Mouse (Mus musculus): ENCODE results near the gene Ahcyl1. TPM values are rescaled to one million over a fixed set of nuclear protein-coding genes. Genes with fewer than 3 reads are reported as not detected.
A peak's percentile ranks its signal among the peaks of the same experiment; 100 is the strongest.
"Not testable (repeated sequence)": the region's sequence is repeated elsewhere in the genome, so short reads cannot be mapped to it uniquely, and the experiment has no call there.

Gene Ahcyl1
- polyA plus RNA-seq, 1 experiment from 2014 or later: 73.5 TPM

DNA sequence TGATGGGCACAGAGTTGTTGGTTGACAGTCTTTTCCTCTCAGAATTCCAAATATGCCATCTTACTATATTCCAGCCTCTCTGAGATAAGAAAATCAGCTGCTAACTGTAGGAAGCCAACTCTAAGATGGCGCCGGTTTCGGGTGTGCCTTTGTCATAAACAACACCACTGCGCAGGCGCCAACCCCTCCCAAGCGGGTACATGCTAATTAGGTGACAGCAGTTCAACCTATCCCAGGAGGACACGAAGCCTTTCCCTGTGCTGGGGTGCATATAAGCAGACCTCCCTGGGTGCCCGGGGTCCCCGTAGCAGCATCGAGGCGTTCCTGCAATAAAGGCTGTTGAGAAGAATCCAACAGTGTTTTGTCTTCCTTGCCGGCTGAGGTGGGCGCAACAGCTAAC, 39.3 kb upstream of the Ahcyl1 start:
- WGBS: 91% methylated on average over 13 of the region's 13 CpGs
- not testable (repeated sequence) for H3K4me2 ChIP-seq; H3K4me3 ChIP-seq (replicated peaks); ATAC-seq (ENCODE audit: insufficient read depth, low FRiP score, low read depth); H3K9ac ChIP-seq; H3K27ac ChIP-seq; H3K27me3 ChIP-seq (replicated peaks); H3K9me3 ChIP-seq; H3K36me3 ChIP-seq
- H3K4me1 ChIP-seq: peaks cover 14% of the 10 kb centered on the region

- Histone ChIP-seq H3K4me3 (replicated peaks) (no peak overlapping the region), H3K36me3 (no peaks in the 10 kb centered on the region), H3K4me1 (peaks cover 2% of the 10 kb centered on the region; the same call in 1 of the 2 replicates), H3K27me3 (replicated peaks) (no peaks in the 10 kb centered on the region), H3K4me2 (no peak overlapping the region), H3K27ac (no peak overlapping the region), H3K9me3 (no peaks in the 10 kb centered on the region), H3K9ac (no peak overlapping the region)
- 82% methylated on average over 1 of the region's 1 CpGs for WGBS
- ATAC-seq (ENCODE audit: insufficient read depth, low FRiP score, low read depth): no peak
Measured at GRCm38 (mm10) chr3:107733329-107733728, 37.0 kb upstream of the Ahcyl1 start.

- H3K4me3 ChIP-seq (replicated peaks): no peak overlapping the region
- H3K9ac ChIP-seq: no peak overlapping the region
- H3K4me1 ChIP-seq: peaks cover 2% of the 10 kb centered on the region; the same call in 1 of the 2 replicates
- no peaks in the 10 kb centered on the region for H3K9me3 ChIP-seq
- no peaks in the 10 kb centered on the region for H3K27me3 ChIP-seq (replicated peaks)
- ATAC-seq (ENCODE audit: insufficient read depth, low FRiP score, low read depth): no peak
- no peak overlapping the region for H3K27ac ChIP-seq
- H3K4me2 ChIP-seq: no peak overlapping the region
- 74% methylated on average over 2 of the region's 2 CpGs for WGBS
- H3K36me3 ChIP-seq: no peaks in the 10 kb centered on the region
Measured at GRCm38 (mm10) chr3:107730236-107730635, 33.9 kb upstream of the Ahcyl1 start.

DNA sequence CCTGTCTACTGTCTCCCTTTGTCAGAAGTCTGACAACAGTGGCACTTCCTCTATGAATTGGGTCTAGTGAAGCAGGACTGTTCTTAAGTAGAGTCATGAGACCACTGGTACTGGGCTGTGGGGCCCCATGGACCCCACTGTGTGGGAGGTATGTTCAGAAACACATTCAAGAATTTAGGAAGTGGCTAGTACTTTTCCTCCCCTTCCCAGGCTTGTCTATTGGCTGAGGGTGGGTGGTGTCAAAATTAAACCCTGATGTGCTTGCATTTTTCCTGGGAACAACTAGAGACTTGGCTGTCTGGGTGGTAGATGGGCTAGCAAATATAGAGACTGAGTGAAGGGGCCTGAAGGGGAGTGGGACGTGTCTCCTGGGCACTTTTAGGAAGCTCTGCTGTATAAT, 32.1 kb upstream of the Ahcyl1 start:
- ATAC-seq (ENCODE audit: insufficient read depth, low FRiP score, low read depth): no peak
- H3K9me3 ChIP-seq: no peaks in the 10 kb centered on the region
- WGBS: 50% methylated on average over 1 of the region's 1 CpGs
- H3K27me3 ChIP-seq (replicated peaks): no peaks in the 10 kb centered on the region
- H3K9ac ChIP-seq: no peak overlapping the region
- H3K4me1 ChIP-seq: peaks cover 2% of the 10 kb centered on the region; the same call in 1 of the 2 replicates
- H3K4me2 ChIP-seq: no peak overlapping the region
- no peaks in the 10 kb centered on the region for H3K36me3 ChIP-seq
- no peak overlapping the region for H3K27ac ChIP-seq
- no peak overlapping the region for H3K4me3 ChIP-seq (replicated peaks)

DNA sequence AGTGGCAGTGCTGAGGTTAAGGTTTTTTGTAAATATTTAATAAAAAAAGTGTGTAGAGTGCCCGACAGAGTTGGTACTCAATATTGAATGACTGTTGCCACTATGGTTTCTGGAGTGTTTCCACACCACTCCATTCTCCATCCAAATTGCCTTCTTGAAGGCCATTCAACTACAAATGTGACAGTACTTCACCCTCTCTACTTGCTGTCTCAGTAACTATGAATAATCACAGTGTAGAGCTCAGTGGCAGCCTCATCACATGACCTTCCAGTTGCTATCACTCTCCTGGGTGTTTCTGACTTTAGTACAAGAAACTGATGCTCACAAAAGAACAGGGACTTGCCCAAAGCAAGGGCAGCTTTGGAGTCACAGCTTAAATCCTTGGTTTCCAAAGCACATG, 19.6 kb upstream of the Ahcyl1 start:
- Histone ChIP-seq H3K9me3 (no peaks in the 10 kb centered on the region), H3K27me3 (replicated peaks) (no peaks in the 10 kb centered on the region), H3K9ac (no peak overlapping the region), H3K36me3 (no peaks in the 10 kb centered on the region), H3K4me1 (0 out of 2 replicates have a peak, but pooled peaks cover 3% of the 10 kb centered on the region), H3K4me2 (no peak overlapping the region), H3K4me3 (replicated peaks) (no peak overlapping the region), H3K27ac (no peak overlapping the region)
- ATAC-seq (ENCODE audit: insufficient read depth, low FRiP score, low read depth): no peak
- 40% methylated on average over 1 of the region's 1 CpGs for WGBS

- Histone ChIP-seq H3K27ac (peak overlapping the region; percentile 52), H3K9ac (no peak overlapping the region)
- 23% methylated on average over 5 of the region's 5 CpGs for WGBS
Measured at GRCm38 (mm10) chr3:107714276-107714933, 18.0 kb upstream of the Ahcyl1 start.

GRCm38 (mm10) chr3:107712081-107712480, 15.7 kb upstream of the Ahcyl1 start:
- WGBS: 57% methylated on average over 3 of the region's 3 CpGs
- Histone ChIP-seq H3K36me3 (no peaks in the 10 kb centered on the region), H3K4me1 (0 out of 2 replicates have a peak, but pooled peaks cover 3% of the 10 kb centered on the region), H3K27me3 (replicated peaks) (no peaks in the 10 kb centered on the region), H3K9ac (no peak overlapping the region), H3K9me3 (no peaks in the 10 kb centered on the region), H3K27ac (no peak overlapping the region), H3K4me2 (no peak overlapping the region), H3K4me3 (replicated peaks) (no peak overlapping the region)
- no peak for ATAC-seq (ENCODE audit: insufficient read depth, low FRiP score, low read depth)

More at GRCm38 (mm10) chr3:107714276-107714933, 18.0 kb upstream of the Ahcyl1 start:
- ATAC-seq (ENCODE audit: insufficient read depth, low FRiP score, low read depth): no peak
- Histone ChIP-seq H3K27me3 (replicated peaks) (no peaks in the 10 kb centered on the region), H3K4me2 (no peak overlapping the region), H3K36me3 (no peaks in the 10 kb centered on the region), H3K4me3 (replicated peaks) (no peak overlapping the region), H3K9me3 (no peaks in the 10 kb centered on the region), H3K4me1 (0 out of 2 replicates have a peak, but pooled peaks cover 3% of the 10 kb centered on the region)

DNA sequence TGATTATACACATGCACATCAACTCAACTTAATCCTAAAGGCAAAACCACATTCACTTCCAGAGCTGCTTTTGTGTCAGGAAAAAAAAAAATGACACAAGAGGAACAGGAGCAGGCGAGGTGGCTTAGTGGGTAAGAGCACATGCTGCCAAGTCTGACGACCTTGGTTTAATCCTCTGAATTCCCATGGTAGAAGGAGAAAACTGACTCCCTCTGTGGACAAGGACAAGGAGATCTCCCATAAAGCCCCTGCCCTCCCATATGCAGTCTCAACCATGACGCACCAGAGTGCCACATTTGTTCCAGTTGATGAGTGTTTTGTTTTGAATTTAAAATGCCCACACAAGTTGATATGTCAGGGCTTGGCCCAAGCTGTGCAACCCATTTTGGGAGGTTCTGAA, 12.8 kb upstream of the Ahcyl1 start:
- Histone ChIP-seq H3K9me3 (no peaks in the 10 kb centered on the region), H3K4me3 (replicated peaks) (no peak overlapping the region), H3K36me3 (no peaks in the 10 kb centered on the region), H3K4me1 (0 out of 2 replicates have a peak, but pooled peaks cover under 1% of the 10 kb centered on the region), H3K27ac (no peak overlapping the region), H3K27me3 (replicated peaks) (no peaks in the 10 kb centered on the region), H3K4me2 (no peak overlapping the region), H3K9ac (no peak overlapping the region)
- no peak for ATAC-seq (ENCODE audit: insufficient read depth, low FRiP score, low read depth)
- 63% methylated on average over 3 of the region's 3 CpGs for WGBS

- H3K4me3 ChIP-seq (replicated peaks): no peak overlapping the region
- H3K4me2 ChIP-seq: no peak overlapping the region
- ATAC-seq (ENCODE audit: insufficient read depth, low FRiP score, low read depth): no peak
- H3K36me3 ChIP-seq: no peaks in the 10 kb centered on the region
- H3K27me3 ChIP-seq (replicated peaks): no peaks in the 10 kb centered on the region
- H3K9ac ChIP-seq: no peak overlapping the region
- WGBS: 50% methylated on average over 4 of the region's 4 CpGs
- H3K27ac ChIP-seq: no peak overlapping the region
- H3K4me1 ChIP-seq: no peaks in the 10 kb centered on the region
- H3K9me3 ChIP-seq: no peaks in the 10 kb centered on the region
Measured at GRCm38 (mm10) chr3:107707239-107707638, 10.9 kb upstream of the Ahcyl1 start.

DNA sequence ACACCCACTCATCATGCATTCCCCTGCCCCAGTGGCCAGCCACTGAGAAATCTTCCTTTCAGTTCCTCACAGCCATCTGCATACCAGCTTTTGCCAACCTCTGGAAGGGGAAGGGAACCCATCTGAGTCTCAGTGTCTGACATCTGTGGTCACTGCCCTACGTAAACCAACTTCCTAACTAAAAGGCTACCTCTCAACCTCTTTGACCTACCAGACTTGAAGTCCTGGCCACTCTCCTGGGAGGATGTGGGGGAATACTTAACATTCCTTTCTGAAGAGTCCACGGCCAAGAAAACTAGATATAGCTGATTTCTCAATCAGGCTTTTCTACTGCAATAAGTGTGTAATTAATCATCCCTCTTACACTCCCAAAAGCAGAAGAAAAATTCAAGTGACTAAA, 9.8 kb upstream of the Ahcyl1 start:
- no peak for ATAC-seq (ENCODE audit: insufficient read depth, low FRiP score, low read depth)
- H3K27me3 ChIP-seq (replicated peaks): no peaks in the 10 kb centered on the region
- no peaks in the 10 kb centered on the region for H3K9me3 ChIP-seq
- no peak overlapping the region for H3K27ac ChIP-seq
- no peak overlapping the region for H3K4me2 ChIP-seq
- no peak overlapping the region for H3K4me3 ChIP-seq (replicated peaks)
- no peak overlapping the region for H3K9ac ChIP-seq
- 24% methylated on average over 2 of the region's 2 CpGs for WGBS
- H3K36me3 ChIP-seq: no peaks in the 10 kb centered on the region
- no peaks in the 10 kb centered on the region for H3K4me1 ChIP-seq

DNA sequence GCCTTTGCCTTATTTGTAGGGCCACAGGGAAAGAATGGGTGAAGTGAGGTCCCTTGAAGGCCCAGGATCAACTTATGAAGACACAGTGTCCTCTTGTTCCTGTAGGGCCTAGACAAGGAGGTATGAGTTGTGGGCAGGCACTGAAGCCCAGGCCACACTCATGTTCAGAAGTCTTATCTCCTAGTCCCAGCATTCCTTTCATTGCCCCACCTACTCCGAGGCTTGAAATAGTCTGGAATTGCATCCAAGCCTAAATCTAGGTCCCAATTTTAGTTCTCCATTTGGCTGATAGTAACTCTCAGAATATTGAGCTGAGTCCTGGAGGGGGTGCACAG, 8.0 kb upstream of the Ahcyl1 start:
- Histone ChIP-seq H3K4me3 (replicated peaks) (no peak overlapping the region), H3K9me3 (no peaks in the 10 kb centered on the region), H3K36me3 (no peaks in the 10 kb centered on the region), H3K4me2 (no peak overlapping the region), H3K27ac (no peak overlapping the region), H3K4me1 (no peaks in the 10 kb centered on the region), H3K9ac (no peak overlapping the region), H3K27me3 (replicated peaks) (no peaks in the 10 kb centered on the region)
- no peak for ATAC-seq (ENCODE audit: insufficient read depth, low FRiP score, low read depth)
- WGBS: 65% methylated on average over 1 of the region's 1 CpGs

DNA sequence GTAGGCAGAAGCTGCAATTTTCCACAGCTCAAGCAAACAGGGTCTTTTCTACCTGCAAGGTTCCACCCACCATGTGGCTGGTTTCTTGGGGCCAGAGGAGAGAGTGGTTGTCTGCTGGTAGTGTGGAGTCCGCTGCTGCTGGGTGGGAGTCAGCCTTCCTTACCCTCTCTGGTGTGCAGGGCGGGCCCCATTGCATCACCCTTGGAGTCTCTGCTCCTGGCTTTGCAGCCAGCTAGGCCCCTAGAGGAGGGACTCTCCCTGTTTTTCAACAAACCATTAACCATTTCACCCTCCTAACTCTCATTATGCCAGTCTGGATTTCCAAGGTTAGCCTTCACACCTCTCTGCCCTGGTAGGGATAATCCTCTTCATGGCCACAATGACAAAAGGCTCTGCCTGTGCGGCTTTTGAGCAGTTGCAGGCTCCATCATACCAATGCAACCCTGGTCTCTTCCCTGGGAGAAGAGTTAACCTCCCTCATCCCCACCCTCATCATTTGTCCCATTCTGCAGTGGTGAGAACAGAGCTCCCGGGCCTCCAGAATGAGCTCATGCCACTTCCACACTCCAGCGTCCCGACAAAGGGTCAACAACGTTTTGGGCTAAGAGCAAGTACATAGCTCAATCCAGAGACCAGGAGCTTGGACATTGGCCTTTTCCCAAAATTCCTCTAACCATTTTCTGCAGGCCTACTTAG, 7.5 kb upstream of the Ahcyl1 start:
- H3K27me3 ChIP-seq (replicated peaks): no peaks in the 10 kb centered on the region
- H3K4me2 ChIP-seq: no peak overlapping the region
- no peak overlapping the region for H3K9ac ChIP-seq
- ATAC-seq (ENCODE audit: insufficient read depth, low FRiP score, low read depth): no peak
- no peaks in the 10 kb centered on the region for H3K4me1 ChIP-seq
- H3K36me3 ChIP-seq: no peaks in the 10 kb centered on the region
- 76% methylated on average over 7 of the region's 7 CpGs for WGBS
- no peak overlapping the region for H3K27ac ChIP-seq
- no peaks in the 10 kb centered on the region for H3K9me3 ChIP-seq
- H3K4me3 ChIP-seq (replicated peaks): no peak overlapping the region
